Mouse (Mus musculus) adrenal gland, adult 18-20 months (tissue): ENCODE measurements around the gene Rrad. TPM values are rescaled to one million over a fixed set of nuclear protein-coding genes. Genes with fewer than 3 reads are reported as not detected.

Experiments
- DNase-seq, 2 experiments: peaks; one replicate each; pipeline ENCODE4 v3.0.0; 2021 to 2022; ENCODE audit warnings: low spot score in 2 of 2
- total RNA-seq, 2 experiments: library from RNA; stranded (reverse); gene quantifications; 1 replicate in 1 of 2; 2 replicates in 1 of 2; pipeline ENCODE4 v1.2.3; 2021

The Rrad gene
- total RNA-seq, 2 experiments from 2014 or later, result 2.7 to 9.4 TPM

- no peak for DNase-seq
Observed at GRCm38 (mm10) chr8:104584522-104584921, 46.6 kb downstream of the Rrad start.

Other genes with a start within 250 kb of the Rrad start
- gene Cmtm4, start 235.5 kb downstream of the Rrad start, total RNA-seq, result 10 to 100 TPM; 39.6 to 44.5 TPM
- 100 to 1,000 TPM; 113 to 159 TPM for gene Dync1li2, start 188.3 kb downstream of the Rrad start, total RNA-seq
- under 1 TPM in 1 of 2 experiments, not detected in 1; 0.19 TPM for gene Terb1, start 121.4 kb downstream of the Rrad start, total RNA-seq
- 10 to 100 TPM; 31.2 to 38.1 TPM for gene Nae1, start 96.7 kb downstream of the Rrad start, total RNA-seq
- gene Car7, start 96.6 kb downstream of the Rrad start, total RNA-seq, result 1 to 10 TPM; 1.6 to 3.1 TPM
- gene Pdp2, start 39.9 kb downstream of the Rrad start, total RNA-seq, result 10 to 100 TPM; 34.8 to 34.9 TPM
- gene Cdh16, start 6.9 kb downstream of the Rrad start, total RNA-seq, result under 1 TPM in 1 of 2 experiments, not detected in 1; 0.86 TPM
- 10 to 100 TPM; 40.7 to 50.0 TPM for gene Ciao2b, start 10.6 kb upstream of the Rrad start, total RNA-seq
- not detected for gene Ces2a, start 102.7 kb upstream of the Rrad start, total RNA-seq
- gene Ces2b, start 200.2 kb upstream of the Rrad start, total RNA-seq, result under 1 TPM; 0.19 to 0.36 TPM
- not detected for gene Ces2c, start 215.7 kb upstream of the Rrad start, total RNA-seq